Mouse (Mus musculus): ENCODE measurements around the gene Ngp. TPM values are rescaled to one million over a fixed set of nuclear protein-coding genes. Genes with fewer than 3 reads are reported as not detected.
"Not testable (repeated sequence)": the region's sequence is repeated elsewhere in the genome, so short reads cannot be mapped to it uniquely, and the experiment has no call there.

The Ngp gene
- polyA plus RNA-seq (2012; rRNA removed) (38.4 and 42.6 TPM in 2 replicates), polyA plus RNA-seq (2014; fragmentation: Nextera tagmentation; extraction: Ambion mirVana) (91.5 and 124 TPM in 2 replicates)

- no peaks in the 10 kb centered on the region for H3K9me3 ChIP-seq (ENCODE audit: control insufficient read depth, low read length)
- 63% methylated on average over 12 of the region's 12 CpGs for WGBS (ENCODE audit: insufficient replicate concordance)
- DNase-seq (ENCODE audit: low read depth in 3 of 3, low spot score in 3 of 3) (no peak), ATAC-seq (ENCODE audit: insufficient read depth) (no peak)
- no peak within 1 kb of the TSS for H3K4me3 ChIP-seq (ENCODE audit: insufficient read depth in 1 of 2, low read depth in 2 of 2, low read length in 2 of 2)
- H3K27me3 ChIP-seq (ENCODE audit: control insufficient read depth, insufficient read depth, low read length): no peaks in the 10 kb centered on the region
- no peak within 1 kb of the TSS for H3K4me2 ChIP-seq (ENCODE audit: low read depth)
- H3K9ac ChIP-seq (replicated peaks): no peak within 1 kb of the TSS
- no peak for TF ChIP-seq CTCF (IDR thresholded peaks at IDR 0.05; ENCODE audit: low read depth)
- no peak for TF ChIP-seq EP300 (IDR thresholded peaks at IDR 0.05; ENCODE audit: low read depth)
- no peaks in the 10 kb centered on the region for H3K36me3 ChIP-seq (replicated peaks; ENCODE audit: control insufficient read depth, insufficient read depth, low read depth)
- H3K27ac ChIP-seq: no peak within 1 kb of the TSS
- no peaks in the 10 kb centered on the region for H3K4me1 ChIP-seq (replicated peaks; ENCODE audit: control insufficient read depth in 2 of 2, insufficient read depth in 2 of 2, low read length in 1 of 2)
Observed at GRCm38 (mm10) chr9:110419511-110420112, at the start of gene Ngp. TSS of gene Ngp (plus strand) at chr9:110419747.

DNA sequence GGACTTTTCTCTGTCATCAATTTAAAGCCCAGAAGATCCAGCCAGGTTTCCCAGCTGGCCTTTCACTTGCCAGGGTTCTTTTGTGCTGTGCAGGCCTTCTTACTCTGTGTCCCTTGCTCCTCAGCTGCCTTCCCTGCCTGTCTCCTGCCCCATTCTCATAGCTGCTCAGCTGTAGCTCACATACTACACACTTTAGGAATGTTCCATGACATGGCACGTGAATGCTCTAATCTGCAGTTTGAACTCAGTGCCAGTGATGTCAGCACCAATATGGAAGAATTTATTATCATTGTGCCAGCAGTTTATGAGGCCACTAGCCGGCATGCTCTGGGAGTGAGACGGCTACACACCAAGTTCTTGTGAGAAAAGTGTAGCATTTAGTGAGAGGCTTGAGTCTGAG is 49.7 kb upstream of the Ngp start:
- 73% methylated on average over 3 of the region's 3 CpGs for WGBS (ENCODE audit: insufficient replicate concordance)

DNA sequence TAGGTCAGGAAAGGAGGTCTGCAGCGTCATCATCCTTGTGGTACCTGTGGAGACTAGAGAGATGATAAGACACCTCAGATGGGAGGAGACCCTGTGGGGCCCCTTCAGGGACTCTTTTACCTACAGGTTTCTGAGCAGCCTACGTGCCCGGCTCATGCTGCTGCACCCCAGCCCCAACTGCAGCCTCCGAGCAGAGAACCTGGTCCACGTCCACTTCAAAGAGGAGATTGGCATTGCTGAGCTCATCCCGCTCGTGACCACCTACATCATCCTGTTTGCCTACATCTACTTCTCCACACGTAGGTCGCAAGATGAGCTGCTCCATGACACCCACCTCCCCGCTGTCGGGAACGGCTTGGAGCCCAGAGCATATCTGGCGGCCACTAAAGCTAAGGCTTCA is 45.7 kb upstream of the Ngp start:
- H3K36me3 ChIP-seq (replicated peaks; ENCODE audit: control insufficient read depth, insufficient read depth, low read depth): peaks cover 4% of the 10 kb centered on the region
- ATAC-seq (ENCODE audit: insufficient read depth): no peak

More for the DNA sequence above, 49.7 kb upstream of the Ngp start:
- no peak for ATAC-seq (ENCODE audit: insufficient read depth)
- Histone ChIP-seq H3K4me1 (replicated peaks; ENCODE audit: control insufficient read depth in 2 of 2, insufficient read depth in 2 of 2, low read length in 1 of 2) (no peaks in the 10 kb centered on the region), H3K9me3 (ENCODE audit: control insufficient read depth, low read length) (no peaks in the 10 kb centered on the region), H3K9ac (replicated peaks) (no peak overlapping the region), H3K27me3 (ENCODE audit: control insufficient read depth, insufficient read depth, low read length) (no peaks in the 10 kb centered on the region), H3K27ac (no peak overlapping the region), H3K36me3 (replicated peaks; ENCODE audit: control insufficient read depth, insufficient read depth, low read depth) (peaks cover 4% of the 10 kb centered on the region), H3K4me2 (ENCODE audit: low read depth) (no peak overlapping the region), H3K4me3 (ENCODE audit: insufficient read depth in 1 of 2, low read depth in 2 of 2, low read length in 2 of 2) (no peak overlapping the region)
- DNase-seq (ENCODE audit: low read depth in 3 of 3, low spot score in 3 of 3): no peak
- TF ChIP-seq EP300 (IDR thresholded peaks at IDR 0.05; ENCODE audit: low read depth) (no peak), CTCF (IDR thresholded peaks at IDR 0.05; ENCODE audit: low read depth) (no peak)

GRCm38 (mm10) chr9:110375668-110376067 is 43.9 kb upstream of the Ngp start:
- Histone ChIP-seq H3K9ac (replicated peaks) (no peak overlapping the region), H3K9me3 (ENCODE audit: control insufficient read depth, low read length) (no peaks in the 10 kb centered on the region), H3K27me3 (ENCODE audit: control insufficient read depth, insufficient read depth, low read length) (no peaks in the 10 kb centered on the region), H3K36me3 (replicated peaks; ENCODE audit: control insufficient read depth, insufficient read depth, low read depth) (peaks cover 4% of the 10 kb centered on the region), H3K4me3 (ENCODE audit: insufficient read depth in 1 of 2, low read depth in 2 of 2, low read length in 2 of 2) (no peak overlapping the region), H3K4me1 (replicated peaks; ENCODE audit: control insufficient read depth in 2 of 2, insufficient read depth in 2 of 2, low read length in 1 of 2) (no peaks in the 10 kb centered on the region), H3K4me2 (ENCODE audit: low read depth) (no peak overlapping the region), H3K27ac (no peak overlapping the region)
- 80% methylated on average over 3 of the region's 3 CpGs for WGBS (ENCODE audit: insufficient replicate concordance)
- ATAC-seq (ENCODE audit: insufficient read depth) (no peak), DNase-seq (ENCODE audit: low read depth in 3 of 3, low spot score in 3 of 3) (no peak)
- TF ChIP-seq CTCF (IDR thresholded peaks at IDR 0.05; ENCODE audit: low read depth): no peak
- TF ChIP-seq EP300 (IDR thresholded peaks at IDR 0.05; ENCODE audit: low read depth): no peak

More for the DNA sequence above, 45.7 kb upstream of the Ngp start:
- no peak overlapping the region for H3K4me3 ChIP-seq (ENCODE audit: insufficient read depth in 1 of 2, low read depth in 2 of 2, low read length in 2 of 2)
- H3K9me3 ChIP-seq (ENCODE audit: control insufficient read depth, low read length): no peaks in the 10 kb centered on the region
- no peak overlapping the region for H3K9ac ChIP-seq (replicated peaks)
- DNase-seq (ENCODE audit: low read depth in 3 of 3, low spot score in 3 of 3): no peak
- H3K4me1 ChIP-seq (replicated peaks; ENCODE audit: control insufficient read depth in 2 of 2, insufficient read depth in 2 of 2, low read length in 1 of 2): no peaks in the 10 kb centered on the region
- no peak for TF ChIP-seq CTCF (IDR thresholded peaks at IDR 0.05; ENCODE audit: low read depth)
- no peak for TF ChIP-seq EP300 (IDR thresholded peaks at IDR 0.05; ENCODE audit: low read depth)
- no peak overlapping the region for H3K27ac ChIP-seq
- H3K4me2 ChIP-seq (ENCODE audit: low read depth): no peak overlapping the region
- WGBS (ENCODE audit: insufficient replicate concordance): 76% methylated on average over 13 of the region's 13 CpGs
- no peaks in the 10 kb centered on the region for H3K27me3 ChIP-seq (ENCODE audit: control insufficient read depth, insufficient read depth, low read length)

- not testable (repeated sequence) for H3K27ac ChIP-seq; H3K36me3 ChIP-seq (replicated peaks; ENCODE audit: control insufficient read depth, insufficient read depth, low read depth); DNase-seq (ENCODE audit: low read depth in 3 of 3, low spot score in 3 of 3); H3K4me3 ChIP-seq (ENCODE audit: insufficient read depth in 1 of 2, low read depth in 2 of 2, low read length in 2 of 2); ATAC-seq (ENCODE audit: insufficient read depth); H3K9ac ChIP-seq (replicated peaks); H3K9me3 ChIP-seq (ENCODE audit: control insufficient read depth, low read length); H3K4me1 ChIP-seq (replicated peaks; ENCODE audit: control insufficient read depth in 2 of 2, insufficient read depth in 2 of 2, low read length in 1 of 2); H3K27me3 ChIP-seq (ENCODE audit: control insufficient read depth, insufficient read depth, low read length); H3K4me2 ChIP-seq (ENCODE audit: low read depth)
- WGBS (ENCODE audit: insufficient replicate concordance): 76% methylated on average over 15 of the region's 15 CpGs
Observed at GRCm38 (mm10) chr9:110377655-110378054, 41.9 kb upstream of the Ngp start.

All from liver, embryonic 14.5 days (tissue).